Mouse (Mus musculus): ENCODE results near the gene Gnaz.

DNA sequence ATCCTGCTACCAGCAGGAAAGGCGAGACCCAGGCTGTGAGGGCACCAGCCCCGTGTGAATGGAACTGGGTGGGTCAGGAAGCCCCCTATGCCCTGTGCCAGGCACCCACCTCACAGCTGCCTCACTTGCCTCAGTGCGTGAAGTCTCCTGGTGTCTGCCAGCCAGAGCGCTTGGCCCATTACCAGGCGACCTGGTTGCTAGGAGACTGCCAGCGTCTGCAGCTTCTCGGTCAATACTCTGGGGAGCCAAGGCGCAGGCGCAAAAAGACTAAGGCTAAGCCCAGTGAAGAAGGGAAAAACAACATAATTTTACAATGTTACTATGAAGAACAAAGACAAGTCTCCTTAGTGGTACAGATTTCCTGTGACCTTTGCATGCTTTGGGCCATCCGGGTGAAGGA lies 65.4 kb downstream of the Gnaz start, which contains the start of gene Rsph14:
- TF ChIP-seq POLR2A (IDR thresholded peaks at IDR 0.05; ENCODE audit: insufficient read depth, low read depth, low read length) (no peak), CTCF (IDR thresholded peaks at IDR 0.05) (no peak), EP300 (IDR thresholded peaks at IDR 0.05; ENCODE audit: insufficient read depth, low read depth, low read length) (no peak)

Measured in heart, adult 2 months (tissue).